Mouse (Mus musculus): ENCODE measurements around the gene Kdf1. TPM values are rescaled to one million over a fixed set of nuclear protein-coding genes. Genes with fewer than 3 reads are reported as not detected.

Gene Kdf1
- polyA plus RNA-seq, 1 experiment from 2014 or later, result 50.6 TPM

- H3K36me3 ChIP-seq (ENCODE audit: control insufficient read depth, insufficient read depth), result peaks cover 19% of the 10 kb centered on the region
- peak within 1 kb of the TSS; percentile 98 for H3K4me2 ChIP-seq (replicated peaks; ENCODE audit: low read depth)
- no peaks in the 10 kb centered on the region for H3K27me3 ChIP-seq (replicated peaks; ENCODE audit: control insufficient read depth, insufficient read depth, low read length)
- H3K9ac ChIP-seq (ENCODE audit: low read depth, low read length), result peak within 1 kb of the TSS; percentile 96
- 0 out of 2 replicates have a peak, but pooled peaks cover 3% of the 10 kb centered on the region for H3K4me1 ChIP-seq (replicated peaks; ENCODE audit: control insufficient read depth, insufficient read depth, low read length)
- peak within 1 kb of the TSS; percentile 92 for H3K4me3 ChIP-seq (ENCODE audit: low read depth, low read length)
- peak; percentile 59 for TF ChIP-seq CTCF (IDR thresholded peaks at IDR 0.05; ENCODE audit: low read depth)
- WGBS, result 4% methylated on average over 44 of the region's 44 CpGs
- H3K9me3 ChIP-seq (ENCODE audit: control insufficient read depth), result no peaks in the 10 kb centered on the region
- peak; percentile 78 for ATAC-seq
- peak within 1 kb of the TSS; percentile 76 for H3K27ac ChIP-seq (ENCODE audit: low read depth, low read length)
These were observed 55.5 kb downstream of the Kdf1 start, which contains the start of gene Gpatch3 for GRCm38 (mm10) chr4:133574070-133574842. Gpatch3 (plus strand) TSS chr4:133574745.

DNA sequence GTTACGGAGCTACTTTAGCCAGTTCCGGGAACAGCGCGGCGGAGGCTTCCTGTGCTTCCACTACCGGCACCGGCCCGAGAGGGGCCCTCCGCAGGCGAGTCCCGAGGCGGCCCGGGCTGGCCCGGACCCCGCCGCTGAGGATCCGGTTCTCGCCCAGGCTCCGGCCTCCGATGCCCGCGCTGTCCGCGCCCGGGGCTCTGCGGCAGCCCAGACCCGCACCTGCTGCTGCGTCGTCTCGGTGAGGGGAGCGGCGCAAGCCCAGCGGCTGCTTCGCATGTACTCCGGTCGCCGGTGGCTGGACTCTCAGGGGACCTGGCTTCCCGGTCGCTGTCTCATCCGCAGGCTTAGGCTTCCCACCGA lies 56.1 kb downstream of the Kdf1 start:
- no peak for TF ChIP-seq CTCF (IDR thresholded peaks at IDR 0.05; ENCODE audit: low read depth)
- ATAC-seq, result peak; percentile 38

GRCm38 (mm10) chr4:133577983-133578382 lies 59.2 kb downstream of the Kdf1 start:
- H3K27ac ChIP-seq (ENCODE audit: low read depth, low read length), result no peak overlapping the region
- 78% methylated on average over 12 of the region's 12 CpGs for WGBS
- no peak for ATAC-seq

More for the DNA sequence above, 56.1 kb downstream of the Kdf1 start:
- H3K4me1 ChIP-seq (replicated peaks; ENCODE audit: control insufficient read depth, insufficient read depth, low read length), result 0 out of 2 replicates have a peak, but pooled peaks cover 3% of the 10 kb centered on the region
- H3K27ac ChIP-seq (ENCODE audit: low read depth, low read length), result peak overlapping the region; percentile 76
- no peaks in the 10 kb centered on the region for H3K27me3 ChIP-seq (replicated peaks; ENCODE audit: control insufficient read depth, insufficient read depth, low read length)
- peak overlapping the region; percentile 92 for H3K4me3 ChIP-seq (ENCODE audit: low read depth, low read length)
- no peaks in the 10 kb centered on the region for H3K9me3 ChIP-seq (ENCODE audit: control insufficient read depth)
- H3K4me2 ChIP-seq (replicated peaks; ENCODE audit: low read depth), result peak overlapping the region; percentile 98
- H3K9ac ChIP-seq (ENCODE audit: low read depth, low read length), result peak overlapping the region; percentile 96
- WGBS, result under 1% methylated on average over 39 of the region's 41 CpGs
- H3K36me3 ChIP-seq (ENCODE audit: control insufficient read depth, insufficient read depth), result peaks cover 22% of the 10 kb centered on the region

More at GRCm38 (mm10) chr4:133577983-133578382, 59.2 kb downstream of the Kdf1 start:
- no peak overlapping the region for H3K4me3 ChIP-seq (ENCODE audit: low read depth, low read length)
- H3K4me2 ChIP-seq (replicated peaks; ENCODE audit: low read depth), result no peak overlapping the region
- H3K27me3 ChIP-seq (replicated peaks; ENCODE audit: control insufficient read depth, insufficient read depth, low read length), result no peaks in the 10 kb centered on the region
- H3K4me1 ChIP-seq (replicated peaks; ENCODE audit: control insufficient read depth, insufficient read depth, low read length), result 0 out of 2 replicates have a peak, but pooled peaks cover 3% of the 10 kb centered on the region
- peaks cover 46% of the 10 kb centered on the region for H3K36me3 ChIP-seq (ENCODE audit: control insufficient read depth, insufficient read depth)
- no peak overlapping the region for H3K9ac ChIP-seq (ENCODE audit: low read depth, low read length)
- H3K9me3 ChIP-seq (ENCODE audit: control insufficient read depth), result no peaks in the 10 kb centered on the region
- no peak for TF ChIP-seq CTCF (IDR thresholded peaks at IDR 0.05; ENCODE audit: low read depth)

Small RNA genes within 50 kb of the gene (microRNA-seq; reads per million reads assigned to microRNA genes)
- gene Gm23158, result not detected

Other genes with a start within 250 kb of the Kdf1 start
- 52.1 and 52.8 TPM in 2 replicates for gene Tmem222, start 241.2 kb upstream of the Kdf1 start, polyA plus RNA-seq (2015; fragmentation: Nextera tagmentation; extraction: Ambion mirVana)
- gene Wdtc1, start 165.5 kb upstream of the Kdf1 start, polyA plus RNA-seq (2015; fragmentation: Nextera tagmentation; extraction: Ambion mirVana), result 7.2 and 8.2 TPM in 2 replicates
- gene Slc9a1, start 149.3 kb upstream of the Kdf1 start, polyA plus RNA-seq (2015; fragmentation: Nextera tagmentation; extraction: Ambion mirVana), result 5.7 and 6.1 TPM in 2 replicates
- gene Tent5b, start 38.8 kb upstream of the Kdf1 start, polyA plus RNA-seq (2015; fragmentation: Nextera tagmentation; extraction: Ambion mirVana), result 1.3 and 1.8 TPM in 2 replicates
- gene Trnp1, start 20.4 kb upstream of the Kdf1 start, polyA plus RNA-seq (2015; fragmentation: Nextera tagmentation; extraction: Ambion mirVana), result 2.5 and 2.9 TPM in 2 replicates
- gene Nudc, start 27.0 kb downstream of the Kdf1 start, polyA plus RNA-seq (2015; fragmentation: Nextera tagmentation; extraction: Ambion mirVana), result 125 and 138 TPM in 2 replicates
- gene Nr0b2, start 34.4 kb downstream of the Kdf1 start, polyA plus RNA-seq (2015; fragmentation: Nextera tagmentation; extraction: Ambion mirVana), result 25.6 and 34.8 TPM in 2 replicates
- gene Gpatch3, start 55.8 kb downstream of the Kdf1 start, polyA plus RNA-seq (2015; fragmentation: Nextera tagmentation; extraction: Ambion mirVana), result 7.1 and 7.2 TPM in 2 replicates
- 16.1 and 18.4 TPM in 2 replicates for gene Gpn2, start 65.4 kb downstream of the Kdf1 start, polyA plus RNA-seq (2015; fragmentation: Nextera tagmentation; extraction: Ambion mirVana)
- gene Sfn, start 83.2 kb downstream of the Kdf1 start, polyA plus RNA-seq (2015; fragmentation: Nextera tagmentation; extraction: Ambion mirVana), result 34.8 and 37.6 TPM in 2 replicates
- gene Zdhhc18, start 131.2 kb downstream of the Kdf1 start, polyA plus RNA-seq (2015; fragmentation: Nextera tagmentation; extraction: Ambion mirVana), result 1.8 and 2.3 TPM in 2 replicates
- 10.7 and 12.5 TPM in 2 replicates for gene Pigv, start 153.7 kb downstream of the Kdf1 start, polyA plus RNA-seq (2015; fragmentation: Nextera tagmentation; extraction: Ambion mirVana)
- gene Arid1a, start 237.8 kb downstream of the Kdf1 start, polyA plus RNA-seq (2015; fragmentation: Nextera tagmentation; extraction: Ambion mirVana), result 10.4 and 12.1 TPM in 2 replicates

Measured in intestine, postnatal 0 days (tissue).